Mouse (Mus musculus): ENCODE results near the gene Pou6f1. TPM values are rescaled to one million over a fixed set of nuclear protein-coding genes. Genes with fewer than 3 reads are reported as not detected.
"Not testable (repeated sequence)": the region's sequence is repeated elsewhere in the genome, so short reads cannot be mapped to it uniquely, and the experiment has no call there.

Gene Pou6f1
- polyA plus RNA-seq, 1 experiment from 2014 or later: 4.3 TPM

DNA sequence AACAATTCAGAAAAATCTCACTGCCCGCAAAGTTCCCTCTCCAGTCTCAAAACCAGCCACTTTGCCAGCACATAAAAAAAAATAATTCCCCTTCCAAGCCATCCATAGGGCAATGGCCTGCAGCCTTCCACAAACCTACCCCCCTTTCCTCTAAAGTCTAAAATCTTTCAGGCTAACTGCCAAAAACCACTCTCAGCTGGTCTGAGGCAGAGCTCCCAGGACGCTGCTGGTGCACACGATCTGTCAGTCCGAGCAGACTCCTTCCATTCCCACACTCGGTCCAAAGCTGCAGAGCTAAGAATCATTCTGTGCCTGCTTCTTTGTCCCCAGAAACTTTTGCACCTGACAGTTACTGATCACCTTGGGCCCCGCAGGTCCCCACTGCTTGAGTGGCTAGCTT is 25.8 kb downstream of the Pou6f1 start:
- ATAC-seq (ENCODE audit: borderline replicate concordance, extremely low read depth, low FRiP score, low TSS enrichment): peak; percentile 65; the same call in 1 of the 2 replicates
- Histone ChIP-seq H3K4me3 (no peak overlapping the region), H3K36me3 (no peaks in the 10 kb centered on the region), H3K4me1 (peaks cover 23% of the 10 kb centered on the region), H3K9ac (no peak overlapping the region), H3K27me3 (no peaks in the 10 kb centered on the region), H3K27ac (peak overlapping the region; percentile 74), H3K4me2 (no peak overlapping the region; the same call in 1 of the 2 replicates), H3K9me3 (no peaks in the 10 kb centered on the region)
- WGBS: 13% methylated on average over 6 of the region's 6 CpGs

DNA sequence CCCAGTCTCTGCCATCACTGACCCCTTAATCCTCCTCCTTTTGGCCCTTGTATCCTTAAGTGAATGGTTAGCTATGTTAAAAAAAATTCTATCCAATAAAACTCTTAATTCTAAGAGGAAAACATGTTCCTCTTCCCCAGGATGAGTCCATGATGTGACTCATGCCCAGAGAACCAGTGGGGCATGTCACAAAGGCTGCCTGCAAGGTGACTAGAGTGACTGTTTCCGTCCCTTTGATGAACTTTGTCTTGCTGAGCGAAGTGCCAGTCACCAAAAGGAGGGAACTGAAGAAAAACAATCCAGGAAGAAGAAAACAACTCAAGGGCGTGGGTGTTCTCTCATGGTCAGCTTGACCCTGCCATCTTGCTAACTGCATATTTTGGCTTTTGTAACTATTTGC is 30.5 kb downstream of the Pou6f1 start:
- Histone ChIP-seq H3K9me3 (no peaks in the 10 kb centered on the region), H3K4me3 (no peak overlapping the region), H3K4me2 (no peak overlapping the region)

DNA sequence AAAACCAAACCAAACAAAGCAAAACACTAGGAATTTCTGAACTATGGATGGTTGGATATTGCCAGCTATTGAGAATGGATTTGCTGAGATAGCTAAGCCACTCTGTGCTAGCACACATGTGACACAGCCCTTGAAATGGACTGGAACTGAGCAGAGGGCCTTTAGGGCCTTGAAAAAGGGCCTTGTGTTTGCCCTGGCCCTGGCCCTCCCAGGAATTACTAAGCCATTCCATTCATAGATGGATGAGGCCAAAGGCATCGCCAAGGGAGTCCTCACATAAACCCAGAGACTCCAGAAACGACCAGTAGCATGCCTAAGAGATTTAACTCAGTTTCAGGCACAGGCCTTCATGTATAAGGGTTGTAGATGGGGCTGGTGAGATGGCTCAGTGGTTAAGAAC is 33.3 kb downstream of the Pou6f1 start:
- no peak overlapping the region for H3K4me3 ChIP-seq
- H3K27ac ChIP-seq: no peak overlapping the region
- H3K9me3 ChIP-seq: no peaks in the 10 kb centered on the region
- no peak overlapping the region for H3K9ac ChIP-seq
- H3K36me3 ChIP-seq: no peaks in the 10 kb centered on the region
- no peaks in the 10 kb centered on the region for H3K27me3 ChIP-seq
- 72% methylated on average over 2 of the region's 2 CpGs for WGBS
- H3K4me2 ChIP-seq: no peak overlapping the region
- H3K4me1 ChIP-seq: no peaks in the 10 kb centered on the region
- ATAC-seq (ENCODE audit: borderline replicate concordance, extremely low read depth, low FRiP score, low TSS enrichment): no peak

More for the DNA sequence above, 30.5 kb downstream of the Pou6f1 start:
- peaks cover 12% of the 10 kb centered on the region for H3K4me1 ChIP-seq
- no peaks in the 10 kb centered on the region for H3K27me3 ChIP-seq
- no peak overlapping the region for H3K27ac ChIP-seq
- ATAC-seq (ENCODE audit: borderline replicate concordance, extremely low read depth, low FRiP score, low TSS enrichment): no peak
- WGBS: 67% methylated on average over 3 of the region's 3 CpGs
- no peaks in the 10 kb centered on the region for H3K36me3 ChIP-seq
- H3K9ac ChIP-seq: no peak overlapping the region

DNA sequence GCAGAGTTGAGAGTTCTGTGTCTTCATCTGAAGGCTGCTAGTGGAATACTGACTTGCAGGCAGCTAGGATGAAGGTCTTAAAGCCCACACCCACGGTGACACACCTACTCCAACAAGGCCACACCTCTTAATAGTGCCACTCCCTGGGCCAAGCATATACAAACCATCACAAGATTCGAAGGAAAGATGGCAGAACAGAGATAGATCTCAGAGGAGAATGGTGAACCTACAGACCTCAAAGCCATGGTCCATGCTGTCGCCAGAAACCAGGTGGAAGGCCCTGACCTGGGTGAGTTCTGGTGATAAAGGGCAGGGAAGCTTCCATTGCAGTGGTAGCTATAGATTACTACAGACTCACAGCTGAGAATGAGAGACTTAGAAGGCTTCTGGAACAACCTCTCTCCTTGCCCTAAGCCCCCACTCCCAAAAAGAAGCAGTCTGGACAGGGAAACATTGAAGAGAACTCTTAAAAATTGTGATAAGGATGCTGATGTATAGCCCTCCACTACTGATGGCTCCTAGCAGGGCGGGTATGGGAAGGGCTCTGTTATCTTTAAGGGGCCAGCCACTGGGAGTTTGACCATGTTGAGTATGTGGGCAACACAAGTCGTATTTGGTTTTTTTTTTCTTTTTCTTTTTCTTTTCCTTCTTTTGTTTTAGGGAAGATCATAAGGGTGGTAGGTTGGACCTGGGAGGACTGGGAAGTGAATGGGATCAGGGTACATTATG is 41.9 kb downstream of the Pou6f1 start:
- H3K27ac ChIP-seq: no peak overlapping the region
- no peak overlapping the region for H3K4me2 ChIP-seq
- no peak for ATAC-seq (ENCODE audit: borderline replicate concordance, extremely low read depth, low FRiP score, low TSS enrichment)
- 62% methylated on average over 5 of the region's 5 CpGs for WGBS
- H3K4me3 ChIP-seq: no peak overlapping the region
- H3K9me3 ChIP-seq: no peaks in the 10 kb centered on the region
- no peak overlapping the region for H3K9ac ChIP-seq
- H3K27me3 ChIP-seq: no peaks in the 10 kb centered on the region
- H3K36me3 ChIP-seq: no peaks in the 10 kb centered on the region
- no peaks in the 10 kb centered on the region for H3K4me1 ChIP-seq

DNA sequence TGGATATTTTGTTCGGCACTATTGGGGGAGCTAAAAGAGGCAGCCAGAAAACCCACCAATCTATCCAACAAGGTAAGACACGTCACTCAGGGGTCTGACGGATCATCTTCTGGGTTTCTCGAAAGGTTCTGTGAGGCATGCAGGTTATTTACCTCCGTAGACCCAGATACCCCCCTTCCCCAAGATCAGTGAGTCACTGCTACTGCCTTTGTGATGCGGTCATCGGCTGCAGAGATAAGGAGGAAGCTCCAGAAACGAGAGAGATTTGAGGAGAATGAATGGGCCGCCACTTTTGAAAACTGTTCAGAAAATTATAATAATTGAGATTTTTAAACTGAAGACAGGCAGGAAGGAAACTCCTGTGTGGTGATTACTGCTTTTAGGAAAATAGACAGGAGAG is 43.4 kb downstream of the Pou6f1 start:
- no peak overlapping the region for H3K9ac ChIP-seq
- H3K9me3 ChIP-seq: no peaks in the 10 kb centered on the region
- no peak overlapping the region for H3K27ac ChIP-seq
- no peaks in the 10 kb centered on the region for H3K36me3 ChIP-seq
- WGBS: 78% methylated on average over 9 of the region's 9 CpGs
- no peak overlapping the region for H3K4me3 ChIP-seq
- ATAC-seq (ENCODE audit: borderline replicate concordance, extremely low read depth, low FRiP score, low TSS enrichment): no peak
- 0 out of 2 replicates have a peak, but pooled peaks cover 4% of the 10 kb centered on the region for H3K4me1 ChIP-seq
- no peak overlapping the region for H3K4me2 ChIP-seq
- H3K27me3 ChIP-seq: no peaks in the 10 kb centered on the region

DNA sequence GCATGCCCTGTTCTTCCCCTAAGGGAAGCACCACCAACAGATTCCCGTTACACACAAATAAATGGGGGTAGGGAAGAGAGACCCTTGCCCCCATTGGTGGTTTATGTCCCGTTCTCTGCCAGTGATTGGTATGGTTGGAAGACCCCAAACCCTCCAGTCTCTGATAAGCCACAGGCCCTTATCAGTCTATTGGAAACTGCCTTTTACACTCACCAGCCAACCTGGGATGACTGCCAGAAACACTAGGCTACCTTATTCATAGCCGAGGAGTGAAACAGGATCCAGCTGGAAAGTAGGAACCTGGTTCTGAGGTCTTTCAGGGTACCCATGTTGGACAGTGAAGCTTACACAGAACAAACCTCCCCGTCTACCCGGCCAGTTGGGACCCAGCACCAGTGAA is 43.8 kb downstream of the Pou6f1 start:
- Histone ChIP-seq H3K4me1 (peaks cover 6% of the 10 kb centered on the region), H3K9me3 (no peaks in the 10 kb centered on the region), H3K4me2 (no peak overlapping the region), H3K36me3 (no peaks in the 10 kb centered on the region), H3K27ac (no peak overlapping the region), H3K4me3 (no peak overlapping the region), H3K27me3 (no peaks in the 10 kb centered on the region), H3K9ac (no peak overlapping the region)
- ATAC-seq (ENCODE audit: borderline replicate concordance, extremely low read depth, low FRiP score, low TSS enrichment): no peak
- 74% methylated on average over 5 of the region's 5 CpGs for WGBS

DNA sequence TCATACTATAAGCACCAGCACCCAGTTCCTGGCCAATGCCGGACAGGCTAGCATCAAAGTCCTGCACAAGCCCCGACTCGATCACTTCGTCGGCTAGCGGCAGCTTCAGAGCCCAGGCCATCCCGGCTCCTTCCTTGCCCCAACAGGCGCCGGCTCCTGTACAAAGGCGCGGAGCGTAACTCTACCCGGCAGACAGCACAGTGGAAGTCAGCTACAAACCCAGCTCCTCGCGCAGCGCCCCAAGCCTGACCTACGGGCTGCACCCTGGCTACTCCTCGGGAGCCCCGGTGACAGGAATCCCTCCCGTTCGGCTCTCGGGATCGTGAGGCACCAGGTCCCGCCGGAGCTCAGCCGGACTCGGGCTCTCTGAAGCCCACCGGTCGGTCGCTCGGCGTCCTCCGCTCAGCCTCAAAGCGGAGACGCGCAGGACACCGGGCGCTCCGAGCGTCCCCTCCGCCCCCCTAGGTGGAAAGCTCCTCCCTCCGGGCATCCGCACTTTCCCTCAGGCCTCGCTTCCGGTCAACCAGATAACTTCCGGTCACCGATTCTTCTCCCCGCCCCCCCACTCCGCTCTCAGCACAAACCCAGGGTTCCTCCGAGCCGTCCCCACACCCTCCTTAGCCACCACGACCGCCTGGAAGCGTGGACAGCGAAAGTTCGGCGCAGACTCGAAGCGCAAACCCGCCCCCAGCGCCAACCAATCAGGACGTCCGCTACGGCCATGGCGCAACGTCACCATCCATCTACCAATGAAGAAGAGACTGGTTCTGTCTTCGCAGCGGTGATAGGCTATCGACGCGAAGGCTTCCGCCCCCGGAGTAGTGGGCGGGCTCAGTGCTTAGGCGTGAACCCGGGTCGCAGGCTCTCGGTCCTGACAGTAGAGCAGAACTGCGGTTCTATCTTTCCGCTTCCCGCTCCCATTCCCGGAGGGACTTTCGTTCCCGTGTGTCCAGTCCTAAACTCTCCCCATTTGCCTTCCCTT is 48.2 kb downstream of the Pou6f1 start, which contains the start of gene Tfcp2:
Tfcp2 (minus strand) TSS at position 683 of the 982 bp plus-strand sequence.
- Histone ChIP-seq H3K9ac (peak within 1 kb of the TSS; percentile 85), H3K4me3 (peak within 1 kb of the TSS; percentile 82), H3K4me2 (peak within 1 kb of the TSS; percentile 79), H3K4me1 (peaks cover 17% of the 10 kb centered on the region), H3K27ac (peak within 1 kb of the TSS; percentile 94), H3K27me3 (no peaks in the 10 kb centered on the region), H3K36me3 (peaks cover 10% of the 10 kb centered on the region), H3K9me3 (no peaks in the 10 kb centered on the region)
- 1% methylated on average over 84 of the region's 84 CpGs for WGBS
- peak; percentile 99 for ATAC-seq (ENCODE audit: borderline replicate concordance, extremely low read depth, low FRiP score, low TSS enrichment)

- H3K27ac ChIP-seq: no peak overlapping the region
- peaks cover 15% of the 10 kb centered on the region for H3K36me3 ChIP-seq
- WGBS: 95% methylated on average over 4 of the region's 4 CpGs
- 0 out of 2 replicates have a peak, but pooled peaks cover 6% of the 10 kb centered on the region for H3K9me3 ChIP-seq
- peaks cover 17% of the 10 kb centered on the region for H3K4me1 ChIP-seq
- H3K4me2 ChIP-seq: peak overlapping the region; percentile 79
- H3K9ac ChIP-seq: no peak overlapping the region
- ATAC-seq (ENCODE audit: borderline replicate concordance, extremely low read depth, low FRiP score, low TSS enrichment): no peak
- H3K4me3 ChIP-seq: 0 out of 2 replicates have a peak overlapping the region, but pooled peaks have one; percentile 82
- no peaks in the 10 kb centered on the region for H3K27me3 ChIP-seq
Measured at GRCm38 (mm10) chr15:100550280-100550679, 49.5 kb downstream of the Pou6f1 start.

GRCm38 (mm10) chr15:100543651-100544030 is 56.1 kb downstream of the Pou6f1 start:
- not testable (repeated sequence) for H3K4me1 ChIP-seq; H3K4me3 ChIP-seq; H3K4me2 ChIP-seq; H3K9me3 ChIP-seq; H3K27me3 ChIP-seq; H3K9ac ChIP-seq; ATAC-seq (ENCODE audit: borderline replicate concordance, extremely low read depth, low FRiP score, low TSS enrichment); H3K27ac ChIP-seq
- H3K36me3 ChIP-seq: peaks cover 17% of the 10 kb centered on the region
- WGBS: 96% methylated on average over 14 of the region's 14 CpGs

GRCm38 (mm10) chr15:100542876-100543650 is 56.7 kb downstream of the Pou6f1 start:
- not testable (repeated sequence) for H3K27me3 ChIP-seq; H3K4me2 ChIP-seq; H3K4me3 ChIP-seq; H3K9me3 ChIP-seq; H3K27ac ChIP-seq; H3K4me1 ChIP-seq; ATAC-seq (ENCODE audit: borderline replicate concordance, extremely low read depth, low FRiP score, low TSS enrichment); H3K9ac ChIP-seq
- H3K36me3 ChIP-seq: peaks cover 12% of the 10 kb centered on the region
- 96% methylated on average over 28 of the region's 28 CpGs for WGBS

- Histone ChIP-seq H3K27me3 (no peaks in the 10 kb centered on the region), H3K9me3 (0 out of 2 replicates have a peak, but pooled peaks cover 6% of the 10 kb centered on the region), H3K27ac (no peak overlapping the region), H3K4me3 (no peak overlapping the region), H3K36me3 (peaks cover 8% of the 10 kb centered on the region; the same call in 1 of the 2 replicates), H3K9ac (no peak overlapping the region), H3K4me2 (no peak overlapping the region), H3K4me1 (no peaks in the 10 kb centered on the region)
- 91% methylated on average over 4 of the region's 4 CpGs for WGBS
- ATAC-seq (ENCODE audit: borderline replicate concordance, extremely low read depth, low FRiP score, low TSS enrichment): no peak
Measured at GRCm38 (mm10) chr15:100541426-100541825, 58.4 kb downstream of the Pou6f1 start.
